Mouse (Mus musculus) kidney, postnatal 0 days (tissue): ENCODE measurements around the gene Mtf1. TPM values are rescaled to one million over a fixed set of nuclear protein-coding genes. Genes with fewer than 3 reads are reported as not detected.
A peak's percentile ranks its signal among the peaks of the same experiment; 100 is the strongest.

Experiments used
- ATAC-seq: fragments of 200-750 bp; cut with Nextera tagmentation; replicated peaks from 2 replicates; pipeline ENCODE4 v1.8.0; 2017; ENCODE audit warnings: low read depth, moderate number of reproducible peaks, moderate TSS enrichment, moderate library complexity; ENCODE audit not compliant: low FRiP score
- DNase-seq: peaks from one replicate; pipeline ENCODE4 v3.0.0-alpha.2; 2016; ENCODE audit warnings: low spot score
- H3K27ac ChIP-seq: fragments of 300-500 bp; sonication (generic); 2 replicates; pipeline ENCODE4 v1.5.1; 2014; ENCODE audit warnings: mild to moderate bottlenecking
- H3K27me3 ChIP-seq: fragments of 300-500 bp; sonication (generic); 2 replicates; pipeline ENCODE4 v1.6.1; 2014; ENCODE audit warnings: low read length, mixed read lengths; ENCODE audit not compliant: insufficient read depth
- H3K36me3 ChIP-seq: fragments of 300-500 bp; sonication (generic); 2 replicates; pipeline ENCODE4 v1.6.1; 2014; ENCODE audit warnings: low read length, mixed read lengths; ENCODE audit not compliant: insufficient read depth
- H3K4me1 ChIP-seq: fragments of 300-500 bp; sonication (generic); replicated peaks from 2 replicates; pipeline ENCODE4 v1.6.1; 2014; ENCODE audit warnings: antibody characterized with exemption, low read length, mixed read lengths; ENCODE audit not compliant: insufficient read depth
- H3K4me2 ChIP-seq: fragments of 300-500 bp; sonication (generic); 2 replicates; pipeline ENCODE4 v1.6.1; 2014; ENCODE audit warnings: mild to moderate bottlenecking, low read length, moderate library complexity, mixed read lengths
- H3K4me3 ChIP-seq: fragments of 300-500 bp; sonication (generic); replicated peaks from 2 replicates; pipeline ENCODE4 v1.5.1; 2014; ENCODE audit warnings: low read depth, low read length
- H3K9ac ChIP-seq: fragments of 300-500 bp; sonication (generic); 2 replicates; pipeline ENCODE4 v1.6.1; 2014; ENCODE audit warnings: low read depth, low read length
- H3K9me3 ChIP-seq: fragments of 300-500 bp; sonication (generic); replicated peaks from 2 replicates; pipeline ENCODE4 v1.6.1; 2016; ENCODE audit warnings: low read length, inconsistent platforms, mixed read lengths
- CTCF ChIP-seq: IDR thresholded peaks from 2 replicates; pipeline ENCODE4 v1.5.1; 2016; ENCODE audit warnings: antibody characterized with exemption, low read depth, mild to moderate bottlenecking, moderate library complexity
- WGBS: fragments of 180-500 bp; shearing (Covaris S2); extraction: QIAGEN DNeasy Blood & Tissue Kit; methylation state at CpG from one replicate; pipeline ENCODE4 v1.1.7; 2014; 5-methylcytosine and 5-hydroxymethylcytosine counted together
- polyA plus RNA-seq: library from polyadenylated mRNA; unstranded; fragments of >200 nt; fragmentation: Nextera tagmentation; extraction: Ambion mirVana; gene quantifications from 2 replicates; pipeline ENCODE4 v1.2.1, GENCODE M21; 2015

The Mtf1 gene
- polyA plus RNA-seq, 1 experiment from 2014 or later, result 14.8 TPM

- no peak overlapping the region for H3K27ac ChIP-seq
- 0 out of 2 replicates have a peak, but pooled peaks cover 3% of the 10 kb centered on the region for H3K36me3 ChIP-seq
- H3K9ac ChIP-seq, result no peak overlapping the region
- H3K4me1 ChIP-seq, result peaks cover 8% of the 10 kb centered on the region; the same call in 1 of the 2 replicates
- H3K4me3 ChIP-seq, result no peak overlapping the region
- DNase-seq, result peak; percentile 84
- peaks cover 18% of the 10 kb centered on the region for H3K27me3 ChIP-seq
- ATAC-seq, result no peak
- H3K9me3 ChIP-seq, result no peaks in the 10 kb centered on the region
- no peak for TF ChIP-seq CTCF
- no peak overlapping the region for H3K4me2 ChIP-seq
- 4% methylated on average over 7 of the region's 7 CpGs for WGBS
These were observed 58.5 kb downstream of the Mtf1 start for GRCm38 (mm10) chr4:124860446-124860845.

DNA sequence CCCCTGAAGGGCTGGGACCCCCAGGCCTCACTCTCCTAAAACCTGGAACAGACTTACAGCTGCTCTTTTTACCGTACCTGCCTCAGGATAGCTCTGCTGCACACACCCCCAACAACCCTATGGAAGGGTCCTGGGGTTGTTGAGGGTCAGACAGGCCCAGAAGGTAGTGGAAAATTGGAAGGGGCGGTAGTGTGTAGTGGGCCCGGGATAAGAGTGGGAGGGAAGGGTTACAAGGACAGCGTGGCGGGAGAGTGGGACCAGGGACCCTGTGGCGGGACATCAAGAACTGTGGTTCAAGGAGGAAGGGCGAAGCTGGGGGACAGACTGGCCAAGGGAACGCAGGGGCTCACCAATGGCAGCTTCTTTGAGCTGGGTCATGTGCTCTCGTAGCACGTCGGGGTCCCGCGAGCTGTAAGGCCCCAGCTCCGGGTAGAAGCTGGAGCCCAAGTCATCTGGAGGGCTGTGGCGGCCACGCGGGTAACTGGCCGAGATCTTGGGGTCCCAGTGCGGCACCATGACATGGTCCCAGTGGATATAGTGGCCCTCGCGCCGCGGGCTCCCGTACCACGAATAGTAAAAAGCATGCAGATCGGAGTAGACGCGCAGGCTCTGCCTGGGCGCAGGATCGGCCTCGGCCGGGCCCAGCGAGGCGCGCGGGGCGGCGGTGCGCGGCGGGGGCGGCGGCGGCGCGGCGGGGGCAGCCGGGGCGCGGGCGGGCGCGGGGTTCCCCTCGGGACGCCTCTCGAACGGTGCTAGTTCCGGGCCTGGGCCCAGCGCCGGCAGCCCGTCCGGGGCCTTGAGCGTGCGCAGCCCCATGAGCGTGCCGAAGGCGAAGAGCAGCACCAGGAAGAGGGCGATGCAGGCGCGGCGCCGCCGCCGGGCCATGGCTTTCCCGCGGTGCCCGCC, 59.6 kb downstream of the Mtf1 start, which contains the start of gene Maneal:
Gene Maneal, minus strand, starts transcription at position 889 of the 906 bp plus-strand sequence.
- ATAC-seq, result no peak; the same call in 1 of the 2 replicates

GRCm38 (mm10) chr4:124872719-124873118, 70.8 kb downstream of the Mtf1 start:
- TF ChIP-seq CTCF, result peak; percentile 34; the same call in 1 of the 2 replicates
- Histone ChIP-seq H3K4me3 (no peak overlapping the region), H3K27ac (no peak overlapping the region), H3K4me1 (no peaks in the 10 kb centered on the region), H3K9ac (no peak overlapping the region), H3K27me3 (no peaks in the 10 kb centered on the region), H3K36me3 (no peaks in the 10 kb centered on the region), H3K9me3 (no peaks in the 10 kb centered on the region), H3K4me2 (no peak overlapping the region)
- DNase-seq (no peak), ATAC-seq (no peak)
- WGBS, result 88% methylated on average over 1 of the region's 1 CpGs

More for the DNA sequence above, 59.6 kb downstream of the Mtf1 start, which contains the start of gene Maneal:
- Histone ChIP-seq H3K4me1 (peaks cover 8% of the 10 kb centered on the region; the same call in 1 of the 2 replicates), H3K4me3 (peak within 1 kb of the TSS; percentile 40), H3K27ac (no peak within 1 kb of the TSS), H3K27me3 (peaks cover 18% of the 10 kb centered on the region), H3K9me3 (no peaks in the 10 kb centered on the region), H3K36me3 (no peaks in the 10 kb centered on the region), H3K9ac (no peak within 1 kb of the TSS), H3K4me2 (peak within 1 kb of the TSS; percentile 65)
- WGBS, result 4% methylated on average over 52 of the region's 77 CpGs
- TF ChIP-seq CTCF, result no peak
- no peak for DNase-seq

DNA sequence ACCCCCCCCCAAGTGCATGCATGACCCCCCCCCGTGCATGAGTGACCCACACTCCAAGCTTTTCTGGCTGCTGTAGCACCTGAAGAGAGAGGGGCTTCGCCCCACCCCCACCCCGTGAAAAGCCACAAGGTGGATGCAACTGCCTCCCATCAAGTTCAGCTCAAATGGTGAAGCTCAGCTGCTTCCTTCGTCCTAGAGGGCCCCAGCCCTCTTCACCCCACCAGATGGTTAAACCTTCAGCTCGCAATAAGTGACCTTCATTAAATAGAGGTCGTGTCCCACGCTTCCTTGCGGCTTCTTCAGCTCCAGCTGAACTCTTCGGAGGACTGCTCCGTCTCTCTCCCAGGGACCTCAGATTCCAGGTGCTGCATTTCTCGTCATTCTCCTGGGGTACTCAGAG, 78.7 kb downstream of the Mtf1 start, which contains the start of gene Epha10:
Gene Epha10, plus strand, starts transcription at position 301 of the 400 bp plus-strand sequence.
- H3K4me2 ChIP-seq, result peak within 1 kb of the TSS; percentile 52
- H3K9me3 ChIP-seq, result no peaks in the 10 kb centered on the region
- TF ChIP-seq CTCF, result no peak
- no peak within 1 kb of the TSS for H3K27ac ChIP-seq
- H3K36me3 ChIP-seq, result no peaks in the 10 kb centered on the region
- peak within 1 kb of the TSS; percentile 20 for H3K4me3 ChIP-seq
- peaks cover 47% of the 10 kb centered on the region for H3K27me3 ChIP-seq
- no peak for DNase-seq
- H3K9ac ChIP-seq, result no peak within 1 kb of the TSS
- 7% methylated on average over 11 of the region's 11 CpGs for WGBS
- peaks cover 6% of the 10 kb centered on the region; the same call in 1 of the 2 replicates for H3K4me1 ChIP-seq
- ATAC-seq, result no peak

GRCm38 (mm10) chr4:124881341-124881908, 79.5 kb downstream of the Mtf1 start:
- H3K4me3 ChIP-seq, result peak overlapping the region; percentile 20
- H3K9me3 ChIP-seq, result no peaks in the 10 kb centered on the region
- WGBS, result 2% methylated on average over 37 of the region's 37 CpGs
- peaks cover 49% of the 10 kb centered on the region for H3K27me3 ChIP-seq
- H3K4me1 ChIP-seq, result peaks cover 6% of the 10 kb centered on the region; the same call in 1 of the 2 replicates
- H3K4me2 ChIP-seq, result peak overlapping the region; percentile 52
- H3K36me3 ChIP-seq, result no peaks in the 10 kb centered on the region
- peak; percentile 8 for DNase-seq
- H3K9ac ChIP-seq, result no peak overlapping the region
- H3K27ac ChIP-seq, result no peak overlapping the region
- peak; percentile 52; the same call in 1 of the 2 replicates for ATAC-seq
- TF ChIP-seq CTCF, result no peak

DNA sequence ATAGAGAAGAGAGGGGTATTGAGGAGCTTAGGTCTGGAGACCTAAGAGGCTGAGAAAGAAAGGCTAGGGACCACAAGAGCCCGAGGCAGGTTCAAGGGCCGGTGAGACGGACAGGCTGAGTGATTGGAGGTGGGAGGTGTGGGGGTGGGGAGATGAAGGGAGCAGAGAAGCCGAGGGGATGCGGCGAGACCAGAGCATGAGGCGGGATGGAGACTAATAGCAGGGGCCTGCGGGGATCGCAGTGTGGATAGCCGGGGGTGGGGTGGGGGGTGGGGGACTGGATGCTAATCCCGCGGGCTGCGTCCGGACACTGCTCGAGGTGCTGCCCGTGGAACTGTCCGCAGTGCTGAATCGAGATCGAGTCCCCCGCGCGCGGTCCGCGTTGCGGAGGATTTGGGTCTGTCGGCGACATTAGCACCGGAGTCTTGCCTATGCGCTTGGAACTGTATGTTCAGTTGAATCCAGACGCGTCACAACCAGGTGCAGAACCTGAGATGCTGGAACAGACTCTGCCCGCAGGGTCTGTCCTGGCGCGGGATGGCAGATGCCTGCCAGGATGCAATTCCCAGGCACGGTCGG, 80.3 kb downstream of the Mtf1 start:
- H3K4me2 ChIP-seq, result no peak overlapping the region
- no peak for ATAC-seq
- no peak overlapping the region for H3K4me3 ChIP-seq
- peaks cover 6% of the 10 kb centered on the region; the same call in 1 of the 2 replicates for H3K4me1 ChIP-seq
- DNase-seq, result peak; percentile 50
- H3K9ac ChIP-seq, result no peak overlapping the region
- peaks cover 49% of the 10 kb centered on the region for H3K27me3 ChIP-seq
- H3K9me3 ChIP-seq, result no peaks in the 10 kb centered on the region
- no peak for TF ChIP-seq CTCF
- under 1% methylated on average over 37 of the region's 37 CpGs for WGBS
- no peak overlapping the region for H3K27ac ChIP-seq
- H3K36me3 ChIP-seq, result no peaks in the 10 kb centered on the region
